Mouse (Mus musculus): Measurements from ENCODE around the gene 1700001L19Rik.

The 1700001L19Rik gene

GRCm38 (mm10) chr13:68607652-68608405, 10.6 kb downstream of the 1700001L19Rik start:
- DNase-seq (ENCODE audit: low read depth), result no peak

DNA sequence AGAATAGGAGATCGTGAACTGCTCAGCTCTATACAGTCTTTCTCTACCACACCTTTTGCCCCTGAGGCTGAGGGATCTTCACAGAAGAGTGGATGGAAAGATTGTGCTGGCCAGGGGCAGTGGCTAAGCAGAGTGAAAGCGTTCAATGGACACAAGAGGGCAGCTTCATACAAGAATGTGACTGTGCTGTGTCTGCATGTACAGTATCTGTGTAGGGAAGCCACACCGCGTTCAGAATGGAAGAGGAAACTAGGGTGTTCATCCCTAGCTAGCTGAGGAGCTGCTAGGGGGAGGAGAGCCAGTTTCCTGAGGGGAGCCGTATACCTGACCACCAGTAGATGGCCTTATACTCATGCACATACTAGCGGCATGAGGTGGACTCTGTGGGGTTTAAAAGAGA, 25.6 kb downstream of the 1700001L19Rik start:
- DNase-seq (ENCODE audit: low read depth), result no peak

DNA sequence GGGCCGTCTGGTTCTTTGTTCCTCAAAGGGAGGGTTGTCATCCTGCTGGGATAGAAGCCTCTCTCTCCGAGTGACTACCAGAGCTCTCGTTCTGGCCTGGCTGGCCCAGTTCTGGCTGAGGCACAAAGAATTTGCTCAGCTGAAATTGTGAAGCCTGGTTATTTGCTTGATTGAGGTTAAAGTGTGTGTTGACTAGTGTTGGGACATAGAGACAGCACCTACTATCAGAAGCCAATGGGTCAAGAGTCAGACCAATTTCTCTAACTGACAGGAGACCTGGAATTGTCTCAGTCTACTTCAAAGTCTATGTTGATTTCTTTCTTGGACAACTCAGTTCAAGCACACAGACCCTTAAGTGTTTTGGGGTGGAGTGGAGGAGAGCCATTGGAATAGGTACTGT, 29.8 kb downstream of the 1700001L19Rik start:
- no peak for DNase-seq (ENCODE audit: low read depth)

DNA sequence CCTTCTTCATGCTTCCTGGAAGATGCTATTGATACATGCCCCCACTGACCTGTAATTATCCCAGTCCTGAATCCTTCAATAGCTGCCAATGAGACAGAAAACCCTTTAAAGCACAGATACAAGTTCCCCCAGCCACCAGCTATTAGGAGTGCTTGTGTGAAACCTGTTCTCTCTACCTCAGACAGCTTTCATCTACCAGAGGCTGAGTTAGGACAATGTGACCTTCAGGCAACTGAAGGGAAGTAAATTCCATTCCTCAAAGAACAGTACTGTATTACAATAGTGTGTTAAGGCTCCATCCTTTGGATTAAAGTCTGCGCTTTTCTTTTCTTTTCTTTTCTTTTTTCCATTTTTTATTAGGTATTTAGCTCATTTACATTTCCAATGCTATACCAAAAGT, 45.6 kb downstream of the 1700001L19Rik start:
- no peak for DNase-seq (ENCODE audit: low read depth)

Data from c-Kit-positive CD71-positive TER-119-negative erythroid progenitor cells, embryonic 14.5 days (primary cell).